Mouse (Mus musculus) urinary bladder, postnatal 14 days (tissue): ENCODE results near the gene Dgkh.
A peak's percentile ranks its signal among the peaks of the same experiment; 100 is the strongest.
"Not testable (repeated sequence)": the region's sequence is repeated elsewhere in the genome, so short reads cannot be mapped to it uniquely, and the experiment has no call there.

Experiments
- DNase-seq: peaks from one replicate; pipeline ENCODE4 v3.0.0; 2021; ENCODE audit warnings: low spot score

Dgkh gene

GRCm38 (mm10) chr14:78627516-78628275, 104.9 kb downstream of the Dgkh start:
- DNase-seq: peak; percentile 31

GRCm38 (mm10) chr14:78618883-78619295, 113.7 kb downstream of the Dgkh start:
- no peak for DNase-seq

DNA sequence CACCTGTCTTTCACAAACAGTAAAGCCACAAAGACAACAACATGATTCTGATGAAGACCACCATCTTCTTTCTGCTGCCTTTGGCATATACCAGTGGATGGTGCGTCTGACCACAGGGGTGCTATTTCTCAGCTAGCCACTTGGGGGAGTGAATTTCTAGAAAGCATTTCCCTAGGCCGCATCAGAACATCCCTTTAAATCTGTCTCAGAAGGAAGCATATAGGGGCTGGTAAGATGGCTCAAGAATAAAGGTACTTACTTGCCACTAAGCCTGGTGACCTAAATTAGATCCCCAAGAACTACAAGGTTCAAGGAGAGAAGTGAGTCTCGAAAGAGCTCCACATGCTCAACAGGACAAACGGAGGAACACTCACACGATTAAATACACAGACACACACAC, 119.0 kb downstream of the Dgkh start:
- DNase-seq: no peak

DNA sequence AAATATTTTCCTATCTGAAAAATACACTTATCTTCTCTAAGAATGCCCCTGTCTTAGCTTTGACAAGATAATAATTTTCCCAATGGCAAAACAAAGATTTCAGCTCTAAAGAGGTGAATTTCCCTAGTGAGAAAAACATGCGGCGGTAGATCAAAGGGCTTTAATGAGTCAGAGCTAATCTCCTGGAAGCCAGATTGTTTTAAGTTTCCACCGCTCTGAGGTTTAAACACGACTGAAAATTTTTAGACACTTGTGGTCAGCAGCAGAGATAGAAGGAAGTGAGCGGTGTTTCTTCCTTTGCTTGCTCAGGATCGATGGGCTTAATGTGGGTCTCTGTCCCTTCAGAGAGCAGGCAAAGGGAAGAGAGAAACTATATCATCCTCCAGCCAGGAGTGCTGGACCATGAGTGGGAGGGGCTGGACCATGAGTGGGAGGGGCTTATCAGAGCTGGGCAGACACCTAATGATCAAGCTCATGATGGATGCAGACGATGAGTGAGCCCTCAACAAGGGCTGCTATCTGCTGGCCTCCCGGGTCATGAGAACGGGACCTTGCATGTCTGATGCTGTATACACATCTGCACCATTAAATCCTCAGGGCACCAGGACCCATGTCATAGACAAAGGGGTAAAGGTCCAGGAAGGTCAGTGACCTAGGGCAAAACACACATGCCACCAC, 120.3 kb downstream of the Dgkh start:
- DNase-seq: no peak

DNA sequence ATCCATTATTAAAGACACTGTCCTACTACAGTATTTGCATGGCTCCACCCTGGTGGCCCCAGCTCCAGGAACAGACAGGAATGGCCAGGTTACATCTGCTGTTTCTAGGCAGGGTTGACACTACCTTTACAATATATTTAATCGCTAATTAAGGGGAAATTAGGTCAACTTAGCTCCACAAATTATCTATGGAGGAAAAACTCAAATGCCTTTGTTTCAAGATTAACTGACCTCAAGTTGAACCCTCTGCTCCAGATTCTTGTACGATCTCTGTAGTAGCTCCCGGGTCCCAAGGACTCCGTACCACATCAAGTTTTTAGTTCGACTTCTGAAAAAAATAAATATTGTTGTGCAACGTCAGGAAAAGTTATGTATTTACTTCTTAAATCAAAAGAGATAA, 137.7 kb downstream of the Dgkh start:
- DNase-seq: no peak

DNA sequence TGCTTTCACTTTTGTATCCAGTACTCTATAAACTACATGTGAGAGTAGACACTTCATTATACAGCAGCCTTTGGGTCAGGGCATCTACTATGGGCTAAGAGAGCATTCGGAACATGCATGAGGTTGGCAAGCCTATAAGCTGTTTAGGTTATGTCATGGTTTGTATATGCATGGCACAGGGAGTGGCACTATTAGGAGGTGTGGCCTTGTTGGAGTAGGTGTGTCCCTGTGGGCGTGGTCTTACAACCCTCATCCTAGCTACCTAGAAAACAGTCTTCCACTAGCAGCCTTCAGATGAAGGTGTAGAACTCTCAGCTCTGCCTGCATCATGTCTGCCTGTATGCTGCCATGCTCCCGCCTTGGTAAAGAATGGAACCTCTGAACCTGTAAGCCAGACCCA, 139.6 kb downstream of the Dgkh start:
- DNase-seq: no peak

DNA sequence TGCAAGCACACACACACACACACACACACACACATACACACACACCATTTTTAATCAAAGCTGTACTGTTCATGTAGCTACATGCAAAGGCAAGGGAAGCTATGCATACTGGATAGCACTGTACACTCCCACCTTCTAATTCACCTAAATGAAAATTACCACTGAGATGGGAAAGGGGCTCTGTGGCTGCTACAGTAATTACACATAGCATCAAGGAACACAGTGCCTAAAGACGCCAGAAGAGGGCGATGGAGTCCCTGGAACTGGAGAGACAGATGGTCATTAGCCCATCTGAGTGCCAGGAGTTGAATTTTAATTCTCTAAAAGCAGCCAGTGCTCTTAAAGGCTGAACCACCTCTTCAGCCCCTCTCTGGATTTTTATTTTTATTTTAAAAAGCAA, 142.2 kb downstream of the Dgkh start:
- peak; percentile 19 for DNase-seq

GRCm38 (mm10) chr14:78584222-78584621, 148.4 kb downstream of the Dgkh start:
- DNase-seq: no peak

DNA sequence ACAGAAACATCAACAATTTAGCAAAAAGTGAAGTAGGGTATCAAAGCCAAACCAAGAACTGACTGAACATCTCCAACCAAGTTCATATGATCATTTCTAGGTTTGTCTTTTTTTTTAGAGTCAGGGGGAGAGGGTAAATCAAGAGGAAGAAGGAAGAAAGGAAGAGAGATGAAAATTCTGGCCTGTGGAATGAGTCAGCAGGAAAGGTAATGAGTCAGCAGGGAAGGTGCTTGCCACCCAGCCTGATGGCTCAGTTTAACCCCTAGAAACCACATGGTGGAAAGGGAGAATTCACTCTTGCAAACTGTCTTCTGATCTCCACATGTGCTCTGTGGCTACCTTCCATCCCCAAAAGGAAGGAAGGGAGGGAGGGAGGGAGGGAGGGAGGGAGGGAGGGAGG, 149.4 kb downstream of the Dgkh start:
- DNase-seq: no peak

DNA sequence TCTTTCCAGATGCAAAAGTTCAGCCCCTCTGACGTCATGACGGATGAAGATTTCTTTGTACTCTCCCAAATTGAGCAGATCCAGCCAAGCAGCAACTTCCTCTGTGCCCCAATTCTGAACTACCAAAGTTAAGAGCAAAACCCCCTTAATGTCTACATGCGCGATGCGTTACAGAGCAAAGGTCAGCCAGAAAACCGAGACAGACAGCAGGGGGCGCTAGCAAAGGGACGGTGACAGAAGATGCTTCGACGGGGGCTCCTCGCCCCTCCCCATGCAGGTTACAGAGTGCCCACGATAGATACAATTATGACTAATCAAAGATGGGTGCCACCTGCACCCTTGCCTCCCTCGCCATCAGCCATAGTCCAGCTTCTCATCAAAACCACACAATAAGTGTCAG, 156.7 kb downstream of the Dgkh start:
- DNase-seq: no peak

DNA sequence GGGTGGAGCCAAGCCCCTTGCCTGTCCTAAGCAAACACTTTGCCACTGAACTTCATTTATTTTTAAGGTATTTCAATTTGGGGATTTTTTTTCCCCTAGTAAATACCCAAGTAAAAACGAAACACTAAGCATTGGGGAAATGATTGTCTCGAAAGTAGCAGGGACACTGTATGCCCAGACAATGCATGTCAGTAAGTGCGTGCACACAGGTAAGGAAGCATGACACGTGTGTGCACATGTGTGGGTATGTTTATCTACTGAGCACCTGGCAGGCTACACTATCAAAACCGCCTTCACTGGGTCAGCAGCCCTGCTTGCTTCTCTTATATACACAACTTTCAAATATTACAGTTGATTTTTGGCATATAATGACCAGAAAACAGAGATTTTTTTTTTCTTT, 164.2 kb downstream of the Dgkh start:
- no peak for DNase-seq

GRCm38 (mm10) chr14:78566431-78566830, 166.1 kb downstream of the Dgkh start:
- no peak for DNase-seq

DNA sequence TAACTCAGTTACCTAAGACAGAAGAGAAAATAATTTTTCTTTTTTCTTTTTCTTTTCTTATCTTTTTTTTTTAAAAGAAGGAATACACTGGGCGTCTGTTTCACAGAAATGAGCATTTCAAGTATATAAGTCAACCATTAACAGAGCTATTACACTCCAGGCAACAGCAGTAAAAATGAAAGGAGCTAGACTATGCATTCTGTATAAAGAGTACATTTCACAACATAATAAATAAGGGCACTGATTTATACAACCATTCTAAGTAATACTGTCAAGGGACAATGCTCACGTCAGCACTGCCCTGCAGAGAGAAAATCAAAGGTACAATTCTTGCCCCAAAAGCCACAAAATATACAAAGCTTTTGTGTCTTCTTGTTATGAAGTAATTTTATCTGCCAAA, 168.3 kb downstream of the Dgkh start:
- DNase-seq: no peak

DNA sequence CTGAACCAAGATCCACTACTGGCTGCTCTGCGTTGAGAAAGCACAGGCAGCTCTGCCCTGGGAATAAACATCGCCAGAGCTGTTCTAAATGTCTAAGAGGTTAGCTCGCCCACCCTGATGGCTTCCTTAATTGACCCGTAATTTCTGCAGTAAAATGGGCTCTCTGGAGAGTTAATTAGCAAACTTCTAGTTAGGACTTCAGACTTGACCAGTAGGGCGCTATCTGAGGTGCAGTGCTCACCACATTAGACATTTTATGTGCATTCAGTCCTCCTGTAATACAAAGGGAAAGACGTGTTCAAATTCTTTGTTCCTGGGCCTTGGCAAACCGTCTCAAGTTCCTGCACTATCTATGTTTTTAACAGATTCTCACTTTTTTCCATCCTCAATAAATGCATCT, 169.4 kb downstream of the Dgkh start:
- DNase-seq: no peak

DNA sequence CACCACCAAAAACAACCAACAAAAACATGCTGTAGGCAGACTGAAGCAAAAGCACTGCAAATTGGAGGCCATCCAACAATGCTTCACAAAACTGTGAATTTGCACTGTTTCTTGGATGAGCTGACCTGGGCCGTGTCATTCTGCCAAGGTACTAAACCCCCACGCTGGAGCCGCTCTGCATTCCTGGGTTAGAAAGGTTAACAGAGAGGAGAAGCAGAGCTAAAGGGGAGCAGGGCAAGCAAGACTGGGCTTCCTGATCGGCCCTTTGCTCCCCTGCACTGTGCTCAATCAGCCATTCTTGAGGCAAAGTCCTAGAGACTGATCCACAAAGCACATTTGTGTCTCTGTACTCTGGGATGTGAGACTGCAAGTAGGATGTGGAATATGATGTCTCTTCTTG, 170.5 kb downstream of the Dgkh start:
- no peak for DNase-seq

DNA sequence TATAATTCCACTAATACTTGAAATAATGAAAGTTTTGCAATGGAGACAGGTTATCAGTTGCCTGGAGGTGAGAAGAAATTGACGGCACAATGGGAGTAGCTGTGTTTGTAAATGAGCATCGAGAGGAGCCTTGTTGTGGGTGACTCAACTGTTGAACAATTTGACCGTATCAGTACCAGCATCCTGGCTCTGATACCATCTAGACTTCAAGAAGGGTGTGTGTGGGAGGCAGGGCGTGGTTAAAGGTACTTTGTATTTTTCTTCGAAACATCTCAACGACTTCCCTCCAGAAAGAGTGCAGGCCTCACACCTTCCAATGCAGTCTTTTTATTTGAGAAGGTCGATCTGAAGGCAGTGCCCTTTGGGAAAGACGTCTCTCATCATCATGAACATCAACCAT, 173.5 kb downstream of the Dgkh start:
- no peak for DNase-seq

GRCm38 (mm10) chr14:78554830-78555229, 177.7 kb downstream of the Dgkh start:
- not testable (repeated sequence) for DNase-seq

DNA sequence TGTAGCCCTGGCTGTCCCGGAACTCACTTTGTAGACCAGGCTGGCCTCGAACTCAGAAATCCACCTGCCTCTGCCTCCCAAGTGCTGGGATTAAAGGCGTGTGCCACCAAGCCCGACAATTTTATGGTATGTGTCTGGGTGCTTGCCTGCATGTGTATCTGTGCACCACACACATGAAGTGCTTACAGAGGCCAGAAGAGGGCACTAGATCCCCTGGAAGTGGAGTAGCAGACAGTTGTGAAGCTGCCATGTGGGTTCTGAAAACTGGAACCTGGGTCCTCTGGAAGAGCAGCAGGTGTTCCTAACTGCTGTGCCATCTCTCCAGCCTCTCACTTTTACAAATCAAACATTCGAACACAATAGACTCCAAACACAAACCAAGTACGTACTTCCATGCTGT, 178.9 kb downstream of the Dgkh start:
- no peak for DNase-seq

DNA sequence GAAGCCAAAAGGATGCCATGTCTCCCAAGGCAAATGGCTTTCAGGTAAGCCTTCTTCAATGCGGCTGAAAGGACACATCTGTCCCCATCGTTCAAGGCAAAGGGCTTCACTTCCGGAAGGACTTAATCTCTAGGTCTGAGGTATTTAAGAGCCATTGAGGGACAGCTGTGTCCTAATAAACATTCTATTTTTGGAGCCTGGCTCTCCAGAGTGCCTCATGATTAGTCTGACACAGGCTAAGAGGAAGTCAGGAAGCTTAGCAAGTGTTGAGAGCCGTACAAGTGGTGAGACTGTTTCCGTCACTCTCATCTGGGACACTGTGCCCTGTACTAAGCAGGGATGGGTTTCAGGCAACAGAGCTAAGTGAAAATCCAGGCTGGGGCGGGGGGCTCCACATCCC, 183.8 kb downstream of the Dgkh start:
- DNase-seq: no peak

DNA sequence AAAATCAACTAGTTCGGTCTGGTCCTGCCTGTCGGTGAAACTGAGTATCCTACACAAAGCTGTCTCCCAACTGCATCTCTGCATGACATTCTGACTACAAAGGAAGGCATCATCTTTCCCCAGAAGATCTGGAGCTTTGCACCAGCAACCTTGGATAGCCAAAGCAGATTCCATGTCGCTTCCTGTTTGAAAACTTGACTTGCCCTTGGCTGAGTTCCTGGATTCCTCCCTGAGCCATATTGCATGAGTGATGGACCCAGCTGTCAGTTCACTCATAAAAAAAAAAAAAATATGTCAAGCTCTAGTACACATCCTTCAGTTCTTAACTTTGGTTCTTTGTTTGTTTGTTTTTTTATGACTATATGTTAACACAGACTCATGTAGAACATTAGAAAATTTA, 191.3 kb downstream of the Dgkh start:
- DNase-seq: no peak

GRCm38 (mm10) chr14:78539821-78540220, 192.8 kb downstream of the Dgkh start:
- DNase-seq: no peak

GRCm38 (mm10) chr14:78538572-78539320, 193.8 kb downstream of the Dgkh start:
- no peak for DNase-seq

DNA sequence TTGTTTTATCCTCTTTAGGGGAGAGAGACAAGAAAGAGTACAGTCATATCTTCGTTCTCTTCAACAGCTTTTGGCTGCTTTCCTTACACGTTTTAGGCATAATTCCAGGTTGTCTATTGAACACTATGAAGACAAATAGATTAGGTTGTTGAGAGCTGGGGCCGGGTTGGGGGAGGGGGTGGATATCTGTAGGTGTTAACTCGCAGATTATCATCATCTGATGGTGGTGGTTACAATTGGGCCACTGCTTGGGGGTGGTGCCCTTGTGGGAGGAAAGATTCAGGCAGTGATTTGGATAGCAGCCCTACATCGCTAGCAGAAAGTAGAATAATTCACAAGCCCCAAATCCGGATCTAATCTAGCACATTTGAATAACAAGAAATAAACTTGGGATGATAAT, 195.0 kb downstream of the Dgkh start:
- DNase-seq: no peak
